Mouse (Mus musculus) liver, embryonic 15.5 days (tissue): ENCODE results near the gene Arhgap18. TPM values are rescaled to one million over a fixed set of nuclear protein-coding genes. Genes with fewer than 3 reads are reported as not detected.

Experiments
- ATAC-seq: fragments of 200-750 bp; cut with Nextera tagmentation; 2 replicates; pipeline ENCODE4 v1.8.0; 2017; ENCODE audit warnings: moderate number of reproducible peaks, mild to moderate bottlenecking, moderate library complexity; ENCODE audit not compliant: insufficient read depth
- H3K27ac ChIP-seq: fragments of 300-500 bp; sonication (generic); replicated peaks from 2 replicates; pipeline ENCODE4 v1.5.1; 2015; ENCODE audit warnings: mild to moderate bottlenecking, inconsistent platforms
- H3K27me3 ChIP-seq: fragments of 300-500 bp; sonication (generic); 2 replicates; pipeline ENCODE4 v1.6.1; 2015; ENCODE audit warnings: mild to moderate bottlenecking, inconsistent platforms
- H3K36me3 ChIP-seq: fragments of 300-500 bp; sonication (generic); replicated peaks from 2 replicates; pipeline ENCODE4 v1.6.1; 2015; ENCODE audit warnings: moderate library complexity, mild to moderate bottlenecking, inconsistent platforms
- H3K4me1 ChIP-seq: fragments of 300-500 bp; sonication (generic); replicated peaks from 2 replicates; pipeline ENCODE4 v1.6.1; 2015; ENCODE audit warnings: inconsistent platforms
- H3K4me2 ChIP-seq: fragments of 300-500 bp; sonication (generic); 2 replicates; pipeline ENCODE4 v1.6.1; 2015; ENCODE audit warnings: moderate library complexity, mild to moderate bottlenecking, inconsistent platforms
- H3K4me3 ChIP-seq: fragments of 300-500 bp; sonication (generic); replicated peaks from 2 replicates; pipeline ENCODE4 v1.5.1; 2015; ENCODE audit warnings: mild to moderate bottlenecking, inconsistent platforms
- H3K9ac ChIP-seq: fragments of 300-500 bp; sonication (generic); 2 replicates; pipeline ENCODE4 v1.6.1; 2015; ENCODE audit warnings: moderate library complexity, mild to moderate bottlenecking, inconsistent platforms
- H3K9me3 ChIP-seq: fragments of 300-500 bp; sonication (generic); replicated peaks from 2 replicates; pipeline ENCODE4 v1.6.1; 2016; ENCODE audit warnings: inconsistent platforms
- WGBS: fragments of 180-500 bp; shearing (Covaris S2); methylation state at CpG from one replicate; pipeline ENCODE4 v1.1.7; 2015; ENCODE audit warnings: mixed read lengths; ENCODE audit not compliant: insufficient replicate concordance; 5-methylcytosine and 5-hydroxymethylcytosine counted together
- polyA plus RNA-seq: library from polyadenylated mRNA; unstranded; fragments of >200 nt; fragmentation: Nextera tagmentation; extraction: Ambion mirVana; gene quantifications from 2 replicates; pipeline ENCODE4 v1.2.1, GENCODE M21; 2015

Arhgap18 gene
- polyA plus RNA-seq, 1 experiment from 2014 or later = 7.2 TPM

- ATAC-seq = no peak
- no peaks in the 10 kb centered on the region for H3K27me3 ChIP-seq
- no peak overlapping the region for H3K27ac ChIP-seq
- no peak overlapping the region for H3K4me2 ChIP-seq
- WGBS = 59% methylated on average over 4 of the region's 4 CpGs
- no peaks in the 10 kb centered on the region for H3K4me1 ChIP-seq
- no peak overlapping the region for H3K9ac ChIP-seq
- no peaks in the 10 kb centered on the region for H3K36me3 ChIP-seq
- no peaks in the 10 kb centered on the region for H3K9me3 ChIP-seq
- no peak overlapping the region for H3K4me3 ChIP-seq
Observed at GRCm38 (mm10) chr10:26761103-26761502, 7.9 kb downstream of the Arhgap18 start.

GRCm38 (mm10) chr10:26761991-26762903 is 9.0 kb downstream of the Arhgap18 start:
- no peak overlapping the region for H3K27ac ChIP-seq
- 60% methylated on average over 9 of the region's 9 CpGs for WGBS
- no peak overlapping the region for H3K4me2 ChIP-seq
- H3K4me3 ChIP-seq = no peak overlapping the region
- H3K9ac ChIP-seq = no peak overlapping the region
- H3K27me3 ChIP-seq = no peaks in the 10 kb centered on the region
- H3K9me3 ChIP-seq = no peaks in the 10 kb centered on the region
- ATAC-seq = no peak
- no peaks in the 10 kb centered on the region for H3K4me1 ChIP-seq
- no peaks in the 10 kb centered on the region for H3K36me3 ChIP-seq

- H3K9ac ChIP-seq = no peak overlapping the region
- no peaks in the 10 kb centered on the region for H3K9me3 ChIP-seq
- no peak overlapping the region for H3K4me3 ChIP-seq
- H3K27ac ChIP-seq = no peak overlapping the region
- no peak overlapping the region for H3K4me2 ChIP-seq
- no peaks in the 10 kb centered on the region for H3K27me3 ChIP-seq
- WGBS = 39% methylated on average over 3 of the region's 3 CpGs
- no peak for ATAC-seq
- no peaks in the 10 kb centered on the region for H3K36me3 ChIP-seq
- peaks cover 19% of the 10 kb centered on the region for H3K4me1 ChIP-seq
Observed at GRCm38 (mm10) chr10:26767196-26767595, 14.0 kb downstream of the Arhgap18 start.

GRCm38 (mm10) chr10:26768943-26769342 is 15.7 kb downstream of the Arhgap18 start:
- Histone ChIP-seq H3K4me2 (no peak overlapping the region), H3K36me3 (no peaks in the 10 kb centered on the region), H3K27me3 (no peaks in the 10 kb centered on the region), H3K4me1 (peaks cover 36% of the 10 kb centered on the region), H3K4me3 (no peak overlapping the region), H3K9ac (no peak overlapping the region), H3K27ac (no peak overlapping the region), H3K9me3 (no peaks in the 10 kb centered on the region)
- ATAC-seq = no peak
- 38% methylated on average over 2 of the region's 2 CpGs for WGBS

- no peak overlapping the region for H3K9ac ChIP-seq
- H3K27ac ChIP-seq = no peak overlapping the region
- H3K4me2 ChIP-seq = no peak overlapping the region
- no peaks in the 10 kb centered on the region for H3K36me3 ChIP-seq
- H3K4me1 ChIP-seq = peaks cover 42% of the 10 kb centered on the region
- H3K4me3 ChIP-seq = no peak overlapping the region
- H3K9me3 ChIP-seq = no peaks in the 10 kb centered on the region
- no peaks in the 10 kb centered on the region for H3K27me3 ChIP-seq
- ATAC-seq = peak; percentile 62
- WGBS = 48% methylated on average over 8 of the region's 8 CpGs
Observed at GRCm38 (mm10) chr10:26770035-26770434, 16.8 kb downstream of the Arhgap18 start.

DNA sequence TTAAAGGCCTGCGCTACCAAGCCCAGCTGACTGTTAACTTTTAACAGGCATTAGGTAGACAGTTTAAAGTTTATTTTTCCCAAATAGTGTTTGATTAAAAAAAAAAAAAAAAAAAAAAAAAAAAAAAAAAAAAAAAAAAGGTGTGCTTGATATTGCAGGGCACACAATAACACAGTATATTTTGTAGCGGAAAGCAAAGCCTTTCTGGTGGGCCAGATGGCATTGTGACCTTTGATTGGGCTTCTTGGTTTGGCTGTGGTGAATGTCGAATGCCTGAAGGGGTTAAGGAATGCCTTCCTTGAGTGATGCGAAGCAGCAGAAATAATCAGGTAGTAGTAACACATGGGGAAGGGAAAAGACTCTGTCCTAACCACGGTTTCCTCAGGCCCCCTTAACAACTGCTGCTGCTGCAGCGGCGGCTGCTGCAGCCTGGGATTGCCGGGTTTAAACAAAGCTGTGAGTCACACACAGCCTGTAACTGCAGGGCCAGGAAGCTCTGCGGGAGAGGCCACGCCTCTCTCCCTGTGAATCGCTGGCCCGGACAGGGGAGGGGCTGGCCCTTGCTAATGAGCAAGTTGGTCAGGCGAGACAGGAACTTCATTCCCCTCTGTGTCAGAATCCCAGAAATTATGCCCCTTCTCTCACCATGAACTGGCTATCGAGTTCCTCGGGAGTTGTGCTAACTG is 18.9 kb downstream of the Arhgap18 start:
- ATAC-seq = peak; percentile 90
- H3K4me2 ChIP-seq = peak overlapping the region; percentile 77
- 7% methylated on average over 15 of the region's 15 CpGs for WGBS
- peak overlapping the region; percentile 87 for H3K27ac ChIP-seq
- peak overlapping the region; percentile 63 for H3K4me3 ChIP-seq
- no peaks in the 10 kb centered on the region for H3K9me3 ChIP-seq
- peaks cover 46% of the 10 kb centered on the region for H3K4me1 ChIP-seq
- H3K9ac ChIP-seq = peak overlapping the region; percentile 52; the same call in 1 of the 2 replicates
- H3K27me3 ChIP-seq = no peaks in the 10 kb centered on the region
- no peaks in the 10 kb centered on the region for H3K36me3 ChIP-seq

DNA sequence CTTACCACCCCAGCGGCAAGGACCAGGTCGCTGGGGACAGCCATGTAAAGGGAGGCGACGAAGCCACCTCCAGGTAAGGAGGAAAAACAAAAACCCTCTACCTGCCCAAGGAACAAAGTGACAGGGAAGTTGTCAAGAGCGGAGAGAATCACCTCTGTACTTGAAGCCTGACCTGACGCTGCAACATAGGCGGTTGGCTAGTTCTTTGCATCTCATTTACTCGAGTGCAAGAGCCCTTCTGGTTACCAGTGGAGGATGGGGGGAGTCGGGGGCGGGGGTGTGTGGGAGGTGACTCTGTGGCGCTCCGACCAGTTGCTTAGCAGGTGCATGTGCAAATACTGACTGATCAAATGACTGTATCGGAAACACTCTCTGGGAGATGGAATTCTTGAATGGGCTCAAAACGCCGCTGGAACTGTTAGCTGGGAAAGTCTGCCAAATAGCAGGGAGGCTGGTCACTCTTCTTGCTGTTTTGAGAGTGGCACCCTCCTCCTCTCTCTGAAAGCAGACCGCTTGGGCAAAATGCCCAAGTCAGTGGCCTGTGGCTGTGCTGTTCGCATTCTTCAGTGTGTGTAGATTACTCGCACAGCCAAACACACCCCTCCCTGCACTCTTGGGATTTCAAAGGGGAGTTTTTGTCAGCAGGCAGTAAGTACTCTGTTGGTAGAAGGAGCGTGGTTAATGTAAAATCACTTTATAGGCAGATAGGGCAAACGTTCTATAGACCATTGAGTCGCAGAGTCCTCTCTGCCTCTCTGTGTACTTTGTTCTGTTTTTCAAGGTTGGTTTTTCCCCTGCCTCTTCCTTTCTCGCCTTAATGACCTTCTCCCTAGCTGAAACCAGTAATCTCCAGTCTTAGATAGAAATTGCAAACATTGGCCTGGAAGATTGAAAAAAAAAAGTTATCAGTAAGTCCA is 19.7 kb downstream of the Arhgap18 start:
- under 1% methylated on average over 22 of the region's 22 CpGs for WGBS
- H3K9me3 ChIP-seq = no peaks in the 10 kb centered on the region
- H3K4me1 ChIP-seq = peaks cover 46% of the 10 kb centered on the region
- peak overlapping the region; percentile 52 for H3K9ac ChIP-seq
- ATAC-seq = peak; percentile 62
- H3K27ac ChIP-seq = peak overlapping the region; percentile 87
- no peaks in the 10 kb centered on the region for H3K36me3 ChIP-seq
- H3K4me2 ChIP-seq = peak overlapping the region; percentile 77
- H3K4me3 ChIP-seq = peak overlapping the region; percentile 63
- no peaks in the 10 kb centered on the region for H3K27me3 ChIP-seq

DNA sequence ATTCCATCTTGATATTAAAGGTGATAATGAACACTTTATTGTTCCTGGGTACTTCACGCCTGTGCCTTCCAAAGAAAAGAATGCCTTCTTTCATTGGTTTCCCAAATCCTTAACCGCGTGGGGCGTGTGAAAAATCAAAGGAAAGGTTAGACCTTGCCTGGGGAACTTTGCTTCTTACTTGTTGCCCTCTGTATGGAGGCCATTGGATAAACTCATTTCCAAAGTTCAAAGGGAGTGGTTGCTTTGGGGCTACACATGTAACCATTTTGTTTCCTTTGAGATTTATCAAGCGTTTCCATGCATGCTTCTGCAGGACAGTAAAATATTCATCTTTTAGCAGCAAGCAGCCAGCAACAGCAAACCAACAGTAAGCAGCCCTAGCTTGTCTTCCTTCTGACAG is 20.3 kb downstream of the Arhgap18 start:
- Histone ChIP-seq H3K27ac (peak overlapping the region; percentile 87; the same call in 1 of the 2 replicates), H3K36me3 (no peaks in the 10 kb centered on the region), H3K4me3 (peak overlapping the region; percentile 63), H3K4me2 (peak overlapping the region; percentile 77), H3K27me3 (no peaks in the 10 kb centered on the region), H3K9ac (no peak overlapping the region), H3K9me3 (no peaks in the 10 kb centered on the region), H3K4me1 (peaks cover 46% of the 10 kb centered on the region)
- WGBS = 45% methylated on average over 5 of the region's 5 CpGs
- no peak for ATAC-seq

- Histone ChIP-seq H3K9ac (no peak overlapping the region), H3K4me2 (peak overlapping the region; percentile 77), H3K27me3 (no peaks in the 10 kb centered on the region), H3K4me1 (peaks cover 46% of the 10 kb centered on the region), H3K4me3 (no peak overlapping the region), H3K36me3 (no peaks in the 10 kb centered on the region), H3K9me3 (no peaks in the 10 kb centered on the region), H3K27ac (no peak overlapping the region)
- ATAC-seq = no peak
- WGBS = 53% methylated on average over 1 of the region's 1 CpGs
Observed at GRCm38 (mm10) chr10:26774266-26774665, 21.0 kb downstream of the Arhgap18 start.

- Histone ChIP-seq H3K4me1 (peaks cover 43% of the 10 kb centered on the region), H3K36me3 (no peaks in the 10 kb centered on the region), H3K9ac (no peak overlapping the region), H3K27ac (no peak overlapping the region), H3K27me3 (no peaks in the 10 kb centered on the region), H3K4me2 (no peak overlapping the region), H3K9me3 (no peaks in the 10 kb centered on the region), H3K4me3 (no peak overlapping the region)
- no peak for ATAC-seq
Observed at GRCm38 (mm10) chr10:26776443-26776842, 23.2 kb downstream of the Arhgap18 start.
